Mouse (Mus musculus) gonadal fat pad, adult 2 months (tissue): ENCODE data around the gene Tmem120a. TPM values are rescaled to one million over a fixed set of nuclear protein-coding genes. Genes with fewer than 3 reads are reported as not detected.

Experiments used
- DNase-seq: peaks from one replicate; pipeline ENCODE4 v3.0.0-alpha.2; 2012; ENCODE audit warnings: low read depth
- polyA plus RNA-seq: library from polyadenylated mRNA; depleted of rRNA; stranded (reverse); fragments of >200 nt; gene quantifications from 2 replicates; pipeline ENCODE4 v1.2.3, GENCODE M21; 2012

The Tmem120a gene
- polyA plus RNA-seq, 1 experiment, result 209 TPM

GRCm38 (mm10) chr5:135731322-135731721 is 12.9 kb downstream of the Tmem120a start:
- DNase-seq, result no peak

DNA sequence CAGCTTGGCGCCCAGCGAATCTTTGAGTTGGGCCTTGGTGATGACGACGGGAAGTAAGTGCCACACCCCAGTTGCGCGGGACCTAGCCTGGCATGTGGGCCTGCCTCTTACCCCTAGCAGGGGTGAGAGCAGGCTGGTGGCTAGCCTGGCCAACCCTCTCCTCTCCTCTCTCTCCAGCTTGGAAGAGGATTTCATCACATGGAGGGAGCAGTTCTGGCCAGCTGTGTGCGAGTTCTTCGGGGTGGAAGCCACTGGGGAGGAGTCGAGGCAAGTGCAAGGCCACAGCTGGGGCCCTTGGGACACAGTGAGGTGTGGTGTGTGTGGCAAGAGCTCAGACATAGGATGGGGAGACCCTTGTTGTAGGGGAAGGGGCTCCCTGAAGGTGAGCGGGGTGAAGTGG is 13.3 kb downstream of the Tmem120a start:
- no peak for DNase-seq

- no peak for DNase-seq
Measured at GRCm38 (mm10) chr5:135730278-135730677, 14.0 kb downstream of the Tmem120a start.

GRCm38 (mm10) chr5:135729351-135729750 is 14.9 kb downstream of the Tmem120a start:
- no peak for DNase-seq

- no peak for DNase-seq
Measured at GRCm38 (mm10) chr5:135728361-135728760, 15.9 kb downstream of the Tmem120a start.

DNA sequence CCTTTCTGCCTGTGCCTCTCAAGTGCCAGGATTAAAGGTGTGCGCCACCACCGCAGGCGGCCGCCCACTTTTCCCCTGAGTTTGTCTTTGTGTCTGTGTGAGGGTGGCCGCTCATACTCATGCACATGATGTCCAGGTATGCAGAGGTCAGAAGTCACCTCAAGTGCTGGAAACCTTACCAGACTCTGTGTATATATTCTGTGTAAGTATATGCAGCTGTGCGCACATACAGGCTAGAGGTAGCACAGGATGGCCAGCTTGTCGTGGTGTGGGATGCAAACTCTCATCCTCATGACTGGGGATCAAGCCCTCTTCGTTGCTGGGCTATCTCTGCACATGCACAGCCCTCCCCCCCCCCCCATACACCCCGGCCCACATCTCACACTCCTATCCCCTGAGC is 16.4 kb downstream of the Tmem120a start:
- no peak for DNase-seq

GRCm38 (mm10) chr5:135726641-135727346 is 17.5 kb downstream of the Tmem120a start:
- no peak for DNase-seq

GRCm38 (mm10) chr5:135725991-135726390 is 18.3 kb downstream of the Tmem120a start:
- no peak for DNase-seq

GRCm38 (mm10) chr5:135725391-135725841 is 18.8 kb downstream of the Tmem120a start:
- no peak for DNase-seq

DNA sequence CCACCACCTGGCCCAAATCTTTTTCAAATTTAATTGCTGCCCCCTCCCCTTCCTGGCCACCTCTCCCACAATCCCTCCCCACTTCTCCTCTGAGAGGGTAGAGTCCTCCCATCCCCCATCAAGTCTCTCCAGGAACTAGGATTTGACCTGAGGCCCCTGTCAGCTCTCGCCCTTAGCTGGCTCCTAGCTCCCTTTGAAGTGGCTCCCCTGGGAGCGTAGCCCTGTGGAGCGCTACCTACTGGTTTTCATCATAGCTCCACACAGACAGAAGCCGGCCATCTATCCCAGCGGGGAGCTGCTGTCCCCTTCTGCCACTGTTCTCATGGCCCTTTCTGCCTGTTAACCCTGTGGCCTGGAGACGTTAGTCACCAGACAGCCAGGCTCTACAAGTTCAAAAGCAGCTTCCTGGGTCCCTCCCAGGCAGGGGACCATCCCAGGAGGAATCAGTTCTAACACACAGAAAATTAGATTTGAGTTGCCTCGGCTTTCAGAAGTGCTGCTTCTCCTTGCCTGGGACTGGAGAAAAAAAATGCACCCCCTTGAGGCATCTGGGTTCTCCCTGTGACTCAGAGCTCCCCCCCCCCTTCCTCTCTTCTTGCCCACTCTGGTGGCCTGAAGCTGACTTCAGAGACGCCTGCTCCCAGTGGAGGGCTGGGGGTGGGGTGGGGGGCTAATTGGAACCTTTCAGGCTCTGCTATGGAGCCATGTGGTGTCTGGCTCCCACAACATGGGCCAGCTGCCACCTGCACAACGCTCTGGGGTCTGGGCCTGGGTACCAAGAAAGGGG is 19.5 kb downstream of the Tmem120a start:
- no peak for DNase-seq

DNA sequence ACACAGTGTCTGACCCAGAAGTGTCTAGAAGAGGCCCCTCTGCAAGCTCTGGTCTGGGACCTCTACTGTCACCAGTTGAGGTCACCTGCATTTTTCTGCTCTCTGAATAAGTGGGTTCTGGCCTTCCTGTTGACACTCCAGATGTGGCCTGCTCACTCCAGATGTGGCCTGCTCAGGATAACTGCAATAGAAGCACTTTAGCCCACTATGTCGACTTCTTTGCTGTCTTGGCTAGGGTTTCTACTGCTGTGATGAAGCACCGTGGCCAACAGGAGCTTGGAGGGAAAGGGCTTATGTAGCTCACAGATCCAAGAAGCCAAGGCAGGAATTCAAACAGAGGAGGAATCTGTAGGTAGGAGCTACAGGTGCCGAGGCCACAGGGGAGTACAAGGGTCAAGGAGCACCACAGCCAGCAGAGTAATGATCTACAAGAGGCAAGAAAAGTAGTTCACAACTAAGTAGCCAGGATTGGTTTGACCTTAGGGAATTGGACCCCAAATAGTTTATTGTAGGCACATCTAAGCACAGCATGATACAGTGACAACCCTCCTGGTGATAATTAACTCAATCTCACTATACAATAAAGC is 21.0 kb downstream of the Tmem120a start:
- no peak for DNase-seq

- DNase-seq, result no peak
Measured at GRCm38 (mm10) chr5:135722121-135722520, 22.1 kb downstream of the Tmem120a start.

GRCm38 (mm10) chr5:135721076-135721475 is 23.2 kb downstream of the Tmem120a start:
- no peak for DNase-seq

DNA sequence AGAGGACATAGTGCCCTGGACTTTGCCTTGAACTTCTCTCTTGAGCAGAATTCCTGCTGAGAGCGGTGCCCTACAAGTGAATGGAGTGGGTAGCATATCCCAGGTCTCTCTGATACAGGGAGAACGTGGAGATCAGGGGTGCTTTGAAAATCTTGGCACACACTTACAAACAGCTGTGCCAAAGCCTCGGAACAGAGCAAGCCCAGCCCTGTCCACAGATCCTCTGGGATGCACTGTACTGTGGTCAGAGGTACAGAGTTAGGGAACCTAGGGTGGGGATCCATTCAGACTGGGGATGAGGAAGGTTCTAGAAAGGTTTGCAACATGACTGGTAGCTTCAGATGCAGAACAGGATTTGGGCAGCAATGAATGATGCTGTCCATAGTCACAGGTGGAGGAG is 24.1 kb downstream of the Tmem120a start:
- DNase-seq, result no peak

DNA sequence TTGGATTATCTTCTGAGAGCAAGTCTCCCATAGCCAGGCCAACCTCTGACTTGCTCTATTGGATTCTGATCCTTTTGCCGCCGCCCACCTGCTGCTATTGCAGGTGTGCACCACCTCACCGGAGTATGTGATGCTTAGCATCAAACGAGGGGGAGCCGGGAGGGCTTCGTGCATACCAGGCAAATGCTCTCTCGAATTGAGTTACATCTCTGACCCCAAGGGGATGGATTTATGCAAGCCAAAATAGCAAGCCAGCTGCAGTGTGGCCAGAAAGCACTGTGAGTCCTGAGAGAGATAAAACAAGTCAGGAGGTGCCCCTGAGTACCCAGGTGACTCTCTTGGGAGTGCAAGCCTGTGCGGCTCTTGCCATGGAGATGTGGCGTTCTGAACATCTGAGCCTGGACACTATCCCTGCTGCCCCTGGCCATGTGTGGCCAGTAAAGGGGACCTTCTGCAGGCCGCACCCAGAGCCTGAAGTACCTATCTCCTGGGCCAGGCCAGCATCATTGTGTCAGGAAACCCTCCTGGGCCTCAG is 24.6 kb downstream of the Tmem120a start:
- DNase-seq, result no peak

DNA sequence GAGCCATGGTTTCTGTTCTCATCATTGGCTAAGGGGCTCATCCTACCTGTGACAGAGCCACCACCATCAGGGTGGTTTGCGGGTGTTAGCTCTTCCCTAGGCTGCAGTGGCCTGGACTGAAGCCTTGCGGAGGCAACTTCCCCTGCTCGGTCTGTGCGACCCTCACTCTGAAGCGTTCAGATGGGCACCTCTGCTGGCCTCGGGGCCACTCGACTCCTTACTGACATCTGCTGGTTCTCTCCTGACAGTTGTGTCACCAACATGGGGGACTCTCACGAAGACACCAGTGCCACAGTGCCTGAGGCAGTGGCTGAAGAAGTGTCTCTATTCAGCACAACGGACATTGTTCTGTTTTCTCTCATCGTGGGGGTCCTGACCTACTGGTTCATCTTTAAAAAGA is 28.6 kb downstream of the Tmem120a start:
- DNase-seq, result no peak

- DNase-seq, result no peak
Measured at GRCm38 (mm10) chr5:135713441-135714218, 30.6 kb downstream of the Tmem120a start.

DNA sequence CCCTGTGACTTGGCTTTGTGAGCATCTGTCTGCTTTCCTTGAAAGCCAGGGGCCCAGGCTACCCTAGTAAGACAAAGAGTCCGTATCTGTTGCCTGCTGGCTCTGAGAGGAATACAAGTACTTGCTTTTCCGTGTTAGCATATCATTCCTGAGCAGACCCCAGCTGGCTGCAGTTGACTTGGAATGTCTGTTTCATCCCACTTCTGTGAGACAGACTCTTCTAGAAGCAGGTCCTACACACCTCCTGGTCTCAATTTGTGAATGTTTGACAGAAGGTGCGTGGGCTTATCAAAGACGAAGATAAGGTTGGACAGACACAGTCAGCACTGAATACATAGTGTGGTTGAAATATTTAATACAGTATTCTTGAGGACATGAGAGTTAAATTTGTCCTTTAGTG is 31.4 kb downstream of the Tmem120a start:
- DNase-seq, result no peak

DNA sequence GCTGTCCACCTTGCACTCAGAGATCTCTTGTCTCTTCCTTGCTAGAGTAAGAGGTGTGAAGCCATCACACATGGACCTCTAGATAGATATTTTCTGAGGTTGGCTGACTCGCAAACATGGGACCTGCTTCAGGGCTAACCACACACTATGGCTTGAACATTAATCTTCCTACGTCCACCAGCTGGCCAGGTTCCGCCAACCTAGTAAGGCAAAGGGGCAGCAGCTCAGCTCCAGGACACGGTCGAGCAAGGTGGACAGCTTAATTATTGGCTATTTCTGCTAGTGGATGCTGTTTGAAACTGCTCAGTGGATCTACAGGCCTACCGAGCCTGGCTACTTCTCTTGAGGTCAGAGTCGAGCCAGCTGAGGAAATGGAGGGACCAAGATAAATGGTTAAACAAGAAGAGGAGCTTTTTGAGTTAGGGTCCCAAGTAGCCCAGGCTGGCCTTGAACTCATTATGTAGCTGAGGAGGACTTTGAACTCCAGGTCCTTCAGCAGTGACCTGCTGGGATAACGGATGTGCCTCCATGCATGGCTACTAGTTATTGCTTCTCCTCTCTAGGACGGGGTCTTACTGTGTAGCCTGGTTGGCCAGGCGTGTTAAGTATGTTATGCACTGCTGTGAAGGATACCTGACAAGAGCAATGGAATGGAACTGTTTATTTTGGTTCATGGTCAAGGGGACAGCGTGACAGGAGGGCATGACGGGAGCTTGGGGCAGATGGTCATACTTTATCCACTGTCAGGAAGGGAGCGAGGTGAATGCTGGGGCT is 32.5 kb downstream of the Tmem120a start:
- DNase-seq, result no peak

DNA sequence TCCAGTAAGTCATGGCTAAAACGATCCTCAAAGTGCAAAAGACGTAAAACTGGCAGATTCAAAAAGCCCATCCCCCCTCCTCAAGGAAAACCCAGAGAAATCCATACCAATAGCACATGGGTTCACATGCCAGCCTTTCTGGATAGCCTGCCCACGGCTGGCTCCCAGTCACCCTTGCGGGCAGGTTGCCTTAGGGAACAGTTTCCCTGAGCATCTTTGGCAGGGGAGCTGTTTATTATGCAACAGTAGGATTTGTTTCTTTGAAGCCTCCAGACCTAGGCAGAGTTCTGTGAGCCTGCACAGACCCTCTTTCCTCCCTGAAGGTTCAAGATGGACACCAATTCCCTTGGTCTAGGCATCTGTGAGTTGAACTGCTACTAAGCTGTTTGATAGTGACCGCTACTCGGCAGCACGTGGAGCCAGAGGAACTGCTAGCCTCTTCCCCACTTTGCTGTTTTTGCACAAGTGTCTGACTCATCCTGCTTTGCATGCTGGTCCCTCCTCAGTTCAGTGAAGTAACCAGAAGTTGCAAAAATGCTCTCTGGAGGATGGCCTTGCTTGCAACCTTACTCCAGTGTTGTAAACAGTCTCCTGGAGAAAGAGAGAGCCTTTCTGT is 33.5 kb downstream of the Tmem120a start:
- DNase-seq, result no peak

DNA sequence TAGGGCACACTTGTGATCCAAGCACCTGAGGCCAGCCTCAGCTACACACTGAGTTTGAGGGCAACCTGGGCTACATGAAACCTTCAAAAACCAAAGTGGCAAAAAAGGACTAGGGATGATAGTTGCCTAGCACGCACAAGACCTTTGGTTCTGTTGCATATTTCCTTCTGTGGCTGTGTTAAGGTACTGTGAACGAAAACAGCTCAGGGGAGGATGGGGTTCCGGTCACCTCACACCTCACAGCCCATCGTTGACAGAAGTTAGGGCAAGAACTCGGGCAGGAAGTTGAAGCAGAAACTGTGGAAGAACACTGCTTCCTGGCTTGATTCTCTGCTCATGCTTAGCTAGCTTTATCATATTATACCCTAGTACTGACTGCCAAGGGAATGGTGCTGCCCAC is 34.5 kb downstream of the Tmem120a start:
- DNase-seq, result no peak
